Mouse (Mus musculus) central nervous system, embryonic 18 days (tissue): ENCODE data around the gene Icam5. TPM values are rescaled to one million over a fixed set of nuclear protein-coding genes. Genes with fewer than 3 reads are reported as not detected.

ENCODE experiments used
- polyA plus RNA-seq: library from polyadenylated mRNA; depleted of rRNA; stranded (reverse); fragments of >200 nt; gene quantifications from 2 replicates; pipeline ENCODE4 v1.2.3, GENCODE M21; 2012; rRNA removed

Gene Icam5
- 9.0 and 10.7 TPM in 2 replicates for polyA plus RNA-seq

GRCm38 (mm10) chr9:21031896-21032351 is at the start of gene Icam5:
Gene Icam5 (plus strand): TSS chr9:21032073.

DNA sequence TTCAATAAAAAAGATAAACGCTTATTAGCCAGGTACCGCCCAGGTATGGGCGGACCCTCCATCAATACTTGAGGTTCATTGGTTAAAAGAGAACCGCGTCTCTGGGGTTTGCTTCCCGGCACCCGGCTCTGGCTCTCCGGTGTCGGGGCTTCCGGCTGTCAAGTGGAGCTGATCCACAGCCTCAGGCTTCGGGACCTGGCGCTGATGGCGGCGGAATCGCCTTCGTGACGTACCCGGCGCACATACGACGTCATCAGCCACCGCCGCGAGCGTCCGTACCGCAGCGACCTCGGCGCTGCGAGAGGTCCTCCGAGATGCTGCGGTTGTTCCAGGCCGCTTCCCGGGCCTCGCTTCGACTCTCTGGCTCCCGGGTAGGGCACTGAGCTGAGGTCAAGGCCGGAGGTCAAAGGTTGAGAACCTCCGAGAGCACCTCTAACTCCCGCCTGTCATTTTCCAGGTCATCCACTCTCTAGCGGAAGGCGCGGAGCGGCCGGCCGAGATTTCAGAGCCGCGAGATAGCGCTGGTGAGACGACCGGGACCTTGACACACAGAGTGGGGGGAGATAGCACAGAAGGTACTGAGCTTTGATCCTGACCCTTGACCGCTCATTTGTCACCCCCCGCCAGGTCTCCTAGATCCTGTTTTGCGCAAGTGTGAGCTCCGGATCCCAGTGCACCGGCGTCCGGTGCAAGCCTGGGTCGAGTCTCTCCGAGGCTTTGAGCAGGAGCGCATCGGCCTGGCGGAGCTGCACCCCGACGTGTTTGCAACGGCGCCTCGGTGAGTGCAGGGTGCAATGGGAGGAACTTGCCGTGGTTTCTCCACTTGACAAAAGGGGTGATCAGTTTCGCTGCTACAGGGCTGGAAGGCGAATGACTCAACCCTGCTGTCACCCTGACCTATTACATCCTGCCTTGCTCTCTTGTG is 29.0 kb upstream of the Icam5 start, which contains the start of gene Mrpl4:
Mrpl4 (plus strand) TSS at position 112 of the 925 bp plus-strand sequence.

DNA sequence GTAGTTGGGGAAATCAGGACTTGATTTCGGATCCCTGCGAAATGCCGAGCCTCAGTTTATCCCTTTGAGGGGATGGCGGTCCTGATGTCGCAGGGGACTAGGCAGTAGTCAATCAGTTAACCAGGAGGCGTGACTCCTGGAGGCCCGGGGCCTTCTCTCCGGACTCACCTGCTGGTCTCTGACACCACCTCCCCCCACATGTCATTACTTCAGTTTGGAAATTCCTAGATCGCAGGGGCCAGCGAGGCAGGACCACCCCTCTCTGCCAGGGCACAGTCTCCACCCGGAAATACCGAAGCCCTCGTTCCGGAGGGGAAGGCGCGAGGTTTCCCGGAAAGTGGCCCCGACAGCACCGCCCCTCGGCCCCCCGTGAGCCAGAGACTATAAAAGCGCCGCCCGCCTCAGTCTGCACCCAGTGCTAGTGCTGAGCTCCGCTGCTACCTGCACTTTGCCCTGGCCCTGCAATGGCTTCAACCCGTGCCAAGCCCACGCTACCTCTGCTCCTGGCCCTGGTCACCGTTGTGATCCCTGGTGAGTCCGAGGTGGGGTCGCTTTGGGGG is 16.2 kb upstream of the Icam5 start, which contains the start of gene Icam1:
Icam1 (plus strand) TSS at position 415 of the 560 bp plus-strand sequence.

GRCm38 (mm10) chr9:21029291-21030054 is 2.4 kb upstream of the Icam5 start, which contains the start of gene Icam4:
Gene Icam4 (plus strand): TSS chr9:21029373.

DNA sequence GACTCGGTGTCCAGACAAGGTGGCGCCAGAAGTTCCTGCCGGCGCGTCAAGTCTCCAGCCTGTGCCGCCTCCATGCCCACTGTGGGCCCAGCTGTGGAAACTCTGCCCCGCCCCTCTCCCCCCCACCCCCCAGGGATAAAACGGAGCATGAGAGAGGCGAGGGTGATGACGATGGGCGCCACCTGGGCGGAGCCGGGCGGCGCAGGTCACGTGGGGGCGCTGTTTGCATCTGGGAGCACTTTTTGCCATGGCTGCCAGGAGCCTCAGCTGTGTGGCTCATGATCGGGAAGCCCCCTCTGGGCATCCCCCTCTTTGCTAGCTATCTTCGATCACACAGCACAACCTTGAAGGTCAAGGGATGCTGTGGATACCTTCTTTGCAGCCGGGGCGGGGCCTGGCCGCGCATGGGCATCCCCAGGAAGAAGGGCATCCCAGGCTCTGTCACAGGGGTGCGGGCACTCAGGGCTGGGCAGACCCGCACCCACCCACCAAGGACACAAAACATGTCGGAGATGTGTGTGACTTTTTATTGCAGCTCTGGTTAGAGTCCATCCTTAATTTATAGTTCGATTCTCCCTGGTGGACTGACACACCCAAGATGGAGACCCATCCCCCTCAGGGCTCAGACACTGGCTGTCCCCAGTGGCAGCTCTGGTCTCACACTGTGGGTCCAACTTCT is 35.3 kb downstream of the Icam5 start, which contains the start of gene Zglp1:
Zglp1 (minus strand) TSS at position 88 of the 679 bp plus-strand sequence.

GRCm38 (mm10) chr9:21073044-21073840 is 41.4 kb downstream of the Icam5 start, which contains the start of the genes Gm49373 and Fdx1l:
Gene Gm49373 (minus strand): TSS chr9:21073096.
Gene Fdx1l (minus strand): TSS chr9:21073614.

Other genes starting within 250 kb of the Icam5 start
- gene Col5a3, start 217.0 kb upstream of the Icam5 start, polyA plus RNA-seq, result 1.6 and 2.8 TPM in 2 replicates
- not detected in 2 replicates for gene Rdh8, start 213.6 kb upstream of the Icam5 start, polyA plus RNA-seq
- gene A230050P20Rik, start 163.4 kb upstream of the Icam5 start, polyA plus RNA-seq, result 49.8 and 50.5 TPM in 2 replicates
- 17.3 and 17.7 TPM in 2 replicates for gene Angptl6, start 152.3 kb upstream of the Icam5 start, polyA plus RNA-seq
- 75.0 and 76.4 TPM in 2 replicates for gene Ppan, start 143.9 kb upstream of the Icam5 start, polyA plus RNA-seq
- 141 and 143 TPM in 2 replicates for gene Eif3g, start 133.4 kb upstream of the Icam5 start, polyA plus RNA-seq
- 70.0 and 73.4 TPM in 2 replicates for gene Dnmt1, start 72.2 kb upstream of the Icam5 start, polyA plus RNA-seq
- gene S1pr2, start 55.3 kb upstream of the Icam5 start, polyA plus RNA-seq, result 3.1 and 4.0 TPM in 2 replicates
- 67.7 and 81.8 TPM in 2 replicates for gene Mrpl4, start 29.3 kb upstream of the Icam5 start, polyA plus RNA-seq
- 3.3 and 3.5 TPM in 2 replicates for gene Icam1, start 16.1 kb upstream of the Icam5 start, polyA plus RNA-seq
- gene Icam4, start 2.7 kb upstream of the Icam5 start, polyA plus RNA-seq, result 0.07 and 0.10 TPM in 2 replicates
- 1.1 and 1.9 TPM in 2 replicates for gene Zglp1, start 35.0 kb downstream of the Icam5 start, polyA plus RNA-seq
- gene Gm49373, start 41.0 kb downstream of the Icam5 start, polyA plus RNA-seq, result 3.2 and 3.9 TPM in 2 replicates
- gene Fdx1l, start 41.5 kb downstream of the Icam5 start, polyA plus RNA-seq, result 79.5 and 87.8 TPM in 2 replicates
- gene Gm38431, start 59.9 kb downstream of the Icam5 start, polyA plus RNA-seq, result 4.5 and 5.2 TPM in 2 replicates
- 34.8 and 34.9 TPM in 2 replicates for gene Raver1, start 59.9 kb downstream of the Icam5 start, polyA plus RNA-seq
- gene Tyk2, start 99.2 kb downstream of the Icam5 start, polyA plus RNA-seq, result 16.1 and 17.2 TPM in 2 replicates
- 190 and 195 TPM in 2 replicates for gene Cdc37, start 117.9 kb downstream of the Icam5 start, polyA plus RNA-seq
- gene Pde4a, start 133.6 kb downstream of the Icam5 start, polyA plus RNA-seq, result 27.4 and 29.2 TPM in 2 replicates
- gene Keap1, start 207.3 kb downstream of the Icam5 start, polyA plus RNA-seq, result 50.4 and 54.6 TPM in 2 replicates
- gene S1pr5, start 216.4 kb downstream of the Icam5 start, polyA plus RNA-seq, result 3.7 and 4.0 TPM in 2 replicates
- gene Atg4d, start 233.2 kb downstream of the Icam5 start, polyA plus RNA-seq, result 36.6 and 38.5 TPM in 2 replicates